Mouse (Mus musculus): ENCODE data around the gene Sardh. TPM values are rescaled to one million over a fixed set of nuclear protein-coding genes. Genes with fewer than 3 reads are reported as not detected.

The Sardh gene
- total RNA-seq, 1 experiment: 0.89 TPM

DNA sequence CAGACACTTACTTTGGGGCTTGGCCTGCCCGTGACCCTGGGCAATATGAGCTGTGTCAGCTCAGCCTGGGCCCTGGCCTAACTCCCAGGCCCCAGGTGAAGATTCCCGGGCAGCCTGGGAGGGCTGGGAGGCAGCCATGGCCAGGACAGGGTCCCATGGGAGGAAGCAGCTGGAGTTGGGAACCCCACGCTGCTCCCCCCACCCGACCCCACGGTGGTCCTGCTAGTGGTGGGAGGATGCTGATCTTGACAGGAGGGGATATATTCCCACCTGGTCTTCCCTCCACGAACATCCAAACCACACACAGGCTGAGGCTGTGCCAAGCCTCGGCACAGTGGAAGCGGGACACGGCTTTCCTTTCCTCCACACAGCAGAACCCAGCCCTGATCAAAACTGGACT lies 38.8 kb downstream of the Sardh start:
- no peak overlapping the region for H3K9ac ChIP-seq (ENCODE audit: insufficient read depth, low read depth, low read length, poor library complexity, severe bottlenecking)
- no peaks in the 10 kb centered on the region for H3K9me3 ChIP-seq (ENCODE audit: control insufficient read depth, insufficient read depth, low read depth, low read length)
- H3K4me3 ChIP-seq (ENCODE audit: insufficient read depth in 1 of 2, low read depth in 1 of 2, low read length in 2 of 2, poor library complexity in 1 of 2, severe bottlenecking in 1 of 2): no peak overlapping the region
- no peaks in the 10 kb centered on the region for H3K4me1 ChIP-seq (ENCODE audit: control insufficient read depth in 2 of 2, insufficient read depth in 2 of 2, low read length in 2 of 2, poor library complexity in 1 of 2)
- H3K36me3 ChIP-seq (ENCODE audit: control insufficient read depth, insufficient read depth, low read length, poor library complexity, severe bottlenecking): no peaks in the 10 kb centered on the region
- no peak for DNase-seq (ENCODE audit: low read depth, low spot score)
- no peak for TF ChIP-seq ZC3H11A (IDR thresholded peaks at IDR 0.05; ENCODE audit: borderline replicate concordance, low read depth, low read length)
- no peak for TF ChIP-seq ZNF384 (IDR thresholded peaks at IDR 0.05; ENCODE audit: low read depth, low read length)
- TF ChIP-seq MAFK (IDR thresholded peaks at IDR 0.05; ENCODE audit: insufficient read depth, low read depth, low read length): no peak
- TF ChIP-seq HCFC1 (IDR thresholded peaks at IDR 0.05; ENCODE audit: borderline replicate concordance, insufficient read depth, low read length): no peak
- in situ Hi-C loops (cut with MboI; ENCODE audit: low sequenced_read_pairs in 2 of 2, unreplicated experiment in 2 of 2): no loop called here
- H3K27ac ChIP-seq (ENCODE audit: insufficient read depth, low read depth, low read length, poor library complexity, severe bottlenecking): no peak overlapping the region

- in situ Hi-C loops (cut with MboI; ENCODE audit: low sequenced_read_pairs in 2 of 2, unreplicated experiment in 2 of 2): no loop called here
- TF ChIP-seq HCFC1 (IDR thresholded peaks at IDR 0.05; ENCODE audit: borderline replicate concordance, insufficient read depth, low read length) (no peak), ZC3H11A (IDR thresholded peaks at IDR 0.05; ENCODE audit: borderline replicate concordance, low read depth, low read length) (no peak), ZNF384 (IDR thresholded peaks at IDR 0.05; ENCODE audit: low read depth, low read length) (no peak), CHD2 (IDR thresholded peaks at IDR 0.05; ENCODE audit: low read depth, low read length) (no peak), MAFK (IDR thresholded peaks at IDR 0.05; ENCODE audit: insufficient read depth, low read depth, low read length) (no peak)
- H3K4me1 ChIP-seq (ENCODE audit: control insufficient read depth in 2 of 2, insufficient read depth in 2 of 2, low read length in 2 of 2, poor library complexity in 1 of 2): no peaks in the 10 kb centered on the region
- H3K36me3 ChIP-seq (ENCODE audit: control insufficient read depth, insufficient read depth, low read length, poor library complexity, severe bottlenecking): no peaks in the 10 kb centered on the region
- H3K27ac ChIP-seq (ENCODE audit: insufficient read depth, low read depth, low read length, poor library complexity, severe bottlenecking): no peak overlapping the region
- no peak for DNase-seq (ENCODE audit: low read depth, low spot score)
- H3K4me3 ChIP-seq (ENCODE audit: insufficient read depth in 1 of 2, low read depth in 1 of 2, low read length in 2 of 2, poor library complexity in 1 of 2, severe bottlenecking in 1 of 2): no peak overlapping the region
- no peak overlapping the region for H3K9ac ChIP-seq (ENCODE audit: insufficient read depth, low read depth, low read length, poor library complexity, severe bottlenecking)
- no peaks in the 10 kb centered on the region for H3K9me3 ChIP-seq (ENCODE audit: control insufficient read depth, insufficient read depth, low read depth, low read length)
Measured at GRCm38 (mm10) chr2:27207126-27207525, 41.0 kb downstream of the Sardh start.

- Histone ChIP-seq H3K36me3 (ENCODE audit: control insufficient read depth, insufficient read depth, low read length, poor library complexity, severe bottlenecking) (no peaks in the 10 kb centered on the region), H3K4me3 (ENCODE audit: insufficient read depth in 1 of 2, low read depth in 1 of 2, low read length in 2 of 2, poor library complexity in 1 of 2, severe bottlenecking in 1 of 2) (no peak overlapping the region), H3K4me1 (ENCODE audit: control insufficient read depth in 2 of 2, insufficient read depth in 2 of 2, low read length in 2 of 2, poor library complexity in 1 of 2) (no peaks in the 10 kb centered on the region), H3K9me3 (ENCODE audit: control insufficient read depth, insufficient read depth, low read depth, low read length) (no peaks in the 10 kb centered on the region), H3K27ac (ENCODE audit: insufficient read depth, low read depth, low read length, poor library complexity, severe bottlenecking) (no peak overlapping the region; the same call in 1 of the 2 replicates), H3K9ac (ENCODE audit: insufficient read depth, low read depth, low read length, poor library complexity, severe bottlenecking) (no peak overlapping the region)
- no peak for DNase-seq (ENCODE audit: low read depth, low spot score)
- no peak for TF ChIP-seq HCFC1 (IDR thresholded peaks at IDR 0.05; ENCODE audit: borderline replicate concordance, insufficient read depth, low read length)
- TF ChIP-seq ZC3H11A (IDR thresholded peaks at IDR 0.05; ENCODE audit: borderline replicate concordance, low read depth, low read length): no peak
- no peak for TF ChIP-seq CHD2 (IDR thresholded peaks at IDR 0.05; ENCODE audit: low read depth, low read length)
- no peak for TF ChIP-seq MAFK (IDR thresholded peaks at IDR 0.05; ENCODE audit: insufficient read depth, low read depth, low read length)
- no peak for TF ChIP-seq ZNF384 (IDR thresholded peaks at IDR 0.05; ENCODE audit: low read depth, low read length)
- in situ Hi-C loops (cut with MboI; ENCODE audit: low sequenced_read_pairs in 2 of 2, unreplicated experiment in 2 of 2): no loop called here
Measured at GRCm38 (mm10) chr2:27206128-27206797, 41.9 kb downstream of the Sardh start.

- no peaks in the 10 kb centered on the region for H3K36me3 ChIP-seq (ENCODE audit: control insufficient read depth, insufficient read depth, low read length, poor library complexity, severe bottlenecking)
- no peaks in the 10 kb centered on the region for H3K4me1 ChIP-seq (ENCODE audit: control insufficient read depth in 2 of 2, insufficient read depth in 2 of 2, low read length in 2 of 2, poor library complexity in 1 of 2)
- in situ Hi-C loops (cut with MboI; ENCODE audit: low sequenced_read_pairs in 2 of 2, unreplicated experiment in 2 of 2): no loop called here
- TF ChIP-seq HCFC1 (IDR thresholded peaks at IDR 0.05; ENCODE audit: borderline replicate concordance, insufficient read depth, low read length): no peak
- no peak for TF ChIP-seq CHD2 (IDR thresholded peaks at IDR 0.05; ENCODE audit: low read depth, low read length)
- no peak for TF ChIP-seq MAFK (IDR thresholded peaks at IDR 0.05; ENCODE audit: insufficient read depth, low read depth, low read length)
- TF ChIP-seq ZC3H11A (IDR thresholded peaks at IDR 0.05; ENCODE audit: borderline replicate concordance, low read depth, low read length): no peak
- no peak for TF ChIP-seq ZNF384 (IDR thresholded peaks at IDR 0.05; ENCODE audit: low read depth, low read length)
- H3K9ac ChIP-seq (ENCODE audit: insufficient read depth, low read depth, low read length, poor library complexity, severe bottlenecking): no peak overlapping the region
- DNase-seq (ENCODE audit: low read depth, low spot score): no peak
- no peak overlapping the region for H3K4me3 ChIP-seq (ENCODE audit: insufficient read depth in 1 of 2, low read depth in 1 of 2, low read length in 2 of 2, poor library complexity in 1 of 2, severe bottlenecking in 1 of 2)
- no peaks in the 10 kb centered on the region for H3K9me3 ChIP-seq (ENCODE audit: control insufficient read depth, insufficient read depth, low read depth, low read length)
- no peak overlapping the region for H3K27ac ChIP-seq (ENCODE audit: insufficient read depth, low read depth, low read length, poor library complexity, severe bottlenecking)
Measured at GRCm38 (mm10) chr2:27205666-27206065, 42.5 kb downstream of the Sardh start.
